Mouse (Mus musculus) naive thymus-derived CD4-positive, alpha-beta T cell, adult 2 months (primary cell): ENCODE results near the gene Saal1.
"Not testable (repeated sequence)": the region's sequence is repeated elsewhere in the genome, so short reads cannot be mapped to it uniquely, and the experiment has no call there.

Source experiments
- DNase-seq: peaks from one replicate; pipeline ENCODE4 v3.0.0-alpha.2; 2011; ENCODE audit warnings: low read depth

Gene Saal1

DNA sequence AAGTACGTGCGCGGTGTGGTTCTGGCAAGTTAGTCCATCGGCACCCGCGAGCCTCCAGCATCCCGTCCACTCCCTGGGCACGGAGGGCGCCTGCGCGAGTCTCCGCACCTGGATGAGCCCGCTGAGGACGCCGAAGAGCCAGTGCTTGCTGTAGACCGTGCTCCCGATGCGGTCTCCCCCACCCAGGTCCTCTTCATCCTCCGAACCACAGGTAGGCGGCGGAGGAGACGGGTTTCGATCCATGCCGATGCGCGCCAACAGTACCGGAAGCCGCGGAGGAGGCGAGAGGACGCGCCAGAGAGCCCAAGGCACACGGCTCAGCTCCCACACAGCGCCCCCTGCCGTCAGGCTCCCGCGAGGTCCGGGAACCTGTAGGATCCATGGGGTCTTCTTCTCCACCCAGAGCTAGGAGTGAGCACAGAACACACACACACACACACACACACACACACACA, at the start of gene Saal1:
Saal1 (minus strand) TSS at position 291 of the 455 bp plus-strand sequence.
- DNase-seq, result peak; percentile 95

- no peak for DNase-seq
Measured at GRCm38 (mm10) chr7:46751490-46751889, 41.0 kb upstream of the Saal1 start, which contains the start of gene Saa2. Gene Saa2, plus strand, starts transcription at chr7:46751790.

GRCm38 (mm10) chr7:46748459-46748858, 38.0 kb upstream of the Saal1 start:
- no peak for DNase-seq

DNA sequence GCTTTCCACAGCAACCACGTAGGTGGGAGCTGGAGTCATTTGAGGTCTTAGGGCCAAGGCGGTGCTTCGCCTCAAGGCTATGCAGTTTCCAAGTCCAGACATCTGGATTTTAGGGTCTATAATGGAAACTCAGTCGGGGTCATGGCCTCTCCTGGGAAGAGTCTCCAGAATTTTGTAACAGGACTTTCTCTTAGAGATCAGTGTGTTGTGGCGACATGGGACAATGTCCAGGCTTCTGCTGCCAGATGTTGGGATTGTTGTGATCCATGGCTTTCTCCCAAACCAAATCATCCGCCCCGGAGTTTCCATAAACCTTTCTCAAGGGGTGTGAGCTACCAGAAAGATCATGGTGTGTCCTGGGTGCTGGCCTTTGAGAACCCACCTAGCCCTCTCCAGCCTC, 35.9 kb upstream of the Saal1 start:
- DNase-seq, result no peak

GRCm38 (mm10) chr7:46745816-46746215, 35.3 kb upstream of the Saal1 start:
- DNase-seq, result no peak

DNA sequence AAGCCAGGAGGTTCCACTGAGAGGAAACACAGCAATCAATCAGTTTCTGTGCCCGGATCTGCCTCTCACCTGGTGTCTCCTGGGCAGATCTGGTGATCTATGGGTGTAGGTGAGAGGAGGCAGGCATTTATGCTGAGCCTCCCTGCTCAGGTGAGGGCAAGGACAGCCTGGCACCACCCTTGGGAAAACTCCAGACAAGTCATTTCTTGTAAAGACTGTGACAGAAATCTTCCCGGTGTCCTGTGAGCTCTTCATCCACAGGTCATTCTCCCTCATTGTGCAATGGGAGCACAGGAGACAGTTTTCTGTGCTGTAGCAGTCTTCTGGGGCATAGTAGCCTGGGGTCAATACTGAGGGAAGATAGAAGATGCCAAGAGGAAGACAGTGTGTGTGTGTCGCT, 32.4 kb upstream of the Saal1 start, which contains the start of gene Saa1:
Saa1 (minus strand) TSS at position 101 of the 400 bp plus-strand sequence.
- not testable (repeated sequence) for DNase-seq

DNA sequence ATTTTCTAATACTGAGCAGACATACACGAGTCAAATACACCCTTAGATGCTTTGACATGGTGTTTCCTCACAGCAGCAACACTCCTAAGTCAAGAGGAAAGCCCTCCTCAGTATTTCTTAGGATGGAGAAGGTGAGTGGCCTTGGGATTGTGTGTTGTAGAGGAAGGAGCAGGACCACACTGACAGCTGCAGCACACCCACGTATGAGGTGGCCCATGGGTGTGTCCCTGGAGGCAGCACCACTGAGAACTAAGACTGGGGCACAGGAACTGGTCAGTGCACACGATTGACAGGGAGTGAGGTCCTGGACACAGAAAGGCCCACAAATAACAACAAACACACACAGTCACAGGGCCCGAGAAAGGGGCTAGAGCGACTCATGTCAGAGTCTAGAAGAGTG, 29.6 kb upstream of the Saal1 start:
- not testable (repeated sequence) for DNase-seq

- DNase-seq, result no peak
Measured at GRCm38 (mm10) chr7:46738561-46739460, 28.3 kb upstream of the Saal1 start.

- DNase-seq, result no peak
Measured at GRCm38 (mm10) chr7:46734983-46735382, 24.5 kb upstream of the Saal1 start.

DNA sequence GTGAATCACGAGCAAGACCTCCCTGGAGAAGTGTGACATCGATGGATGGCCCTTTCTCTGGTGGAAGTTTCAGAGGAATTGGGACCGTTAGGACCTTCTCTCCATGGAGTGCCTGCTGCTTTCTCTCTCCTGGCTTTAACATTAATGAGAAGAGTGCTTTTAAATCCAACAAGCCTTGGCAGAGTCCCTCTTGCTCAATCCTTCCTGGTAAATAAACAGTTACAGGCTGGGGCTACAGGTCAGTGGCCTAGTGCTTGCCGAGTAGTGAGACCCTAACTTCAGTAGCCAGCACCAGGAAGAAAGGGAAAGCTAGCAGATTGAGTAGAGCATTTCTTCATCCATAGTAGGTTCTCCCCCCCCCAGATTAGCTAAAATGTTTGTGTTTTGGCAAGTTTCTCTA, 22.0 kb upstream of the Saal1 start, which contains the start of gene Saa4:
Saa4 (minus strand) TSS at position 146 of the 400 bp plus-strand sequence.
- DNase-seq, result no peak

GRCm38 (mm10) chr7:46727584-46727983, 17.1 kb upstream of the Saal1 start:
- DNase-seq, result no peak

DNA sequence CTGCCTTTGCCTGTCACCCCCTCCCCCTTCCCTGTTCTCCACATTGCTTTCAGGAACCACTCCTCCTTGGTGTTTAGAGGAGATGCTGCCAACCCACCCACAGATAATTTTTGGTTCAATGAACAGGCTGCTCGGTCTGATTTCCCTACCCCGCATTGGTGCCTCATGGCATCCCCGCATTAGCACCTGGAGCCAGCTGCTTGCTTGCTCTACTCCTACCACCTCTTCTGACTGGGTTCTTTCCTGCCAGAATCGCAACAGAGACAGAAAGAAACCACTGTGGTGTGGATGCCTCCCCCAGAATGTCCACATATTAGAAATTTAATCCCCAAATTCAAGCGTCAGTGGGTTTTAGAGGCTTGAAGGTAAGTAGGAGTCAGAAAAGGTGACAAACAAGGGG, 13.9 kb upstream of the Saal1 start:
- DNase-seq, result no peak

DNA sequence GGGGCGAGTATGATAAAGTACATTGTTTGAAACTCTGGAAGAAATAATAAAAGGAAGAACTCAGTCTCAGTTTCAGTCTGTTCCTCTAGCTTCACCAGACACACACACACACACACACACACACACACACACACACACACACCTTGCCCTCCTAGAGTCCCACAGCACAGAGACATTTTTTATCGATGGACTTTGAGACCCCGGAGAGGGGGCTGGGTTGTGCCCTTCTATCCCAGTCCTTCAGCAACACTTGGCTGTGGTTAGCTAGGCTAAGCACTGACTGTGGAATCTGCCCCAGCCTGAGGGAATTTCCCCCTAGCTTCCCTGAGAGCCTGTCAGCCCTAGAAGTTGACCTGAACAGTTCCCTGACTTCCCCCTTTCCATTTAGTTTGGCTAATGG, 13.4 kb upstream of the Saal1 start:
- DNase-seq, result no peak

DNA sequence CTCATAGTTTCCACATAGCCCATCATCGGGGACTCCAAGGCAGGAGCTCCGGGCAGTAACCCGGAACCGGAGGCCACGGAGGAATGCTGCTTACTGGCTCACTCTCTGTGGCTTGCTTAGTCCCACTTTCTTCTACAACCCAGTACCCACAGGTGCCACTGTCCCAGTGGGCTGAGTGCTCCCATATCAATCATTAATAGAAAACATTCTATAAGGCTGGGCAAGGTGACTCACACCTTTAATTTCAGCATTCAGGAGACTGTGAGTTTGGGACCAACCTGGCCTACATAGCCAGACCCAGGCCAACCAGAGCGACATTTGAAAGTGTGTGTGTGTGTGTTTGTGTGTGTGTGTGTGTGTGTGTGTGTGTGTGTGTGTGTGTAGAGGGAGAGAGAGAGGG, 12.9 kb upstream of the Saal1 start:
- no peak for DNase-seq

- DNase-seq, result no peak
Measured at GRCm38 (mm10) chr7:46720460-46720859, 10.0 kb upstream of the Saal1 start.

DNA sequence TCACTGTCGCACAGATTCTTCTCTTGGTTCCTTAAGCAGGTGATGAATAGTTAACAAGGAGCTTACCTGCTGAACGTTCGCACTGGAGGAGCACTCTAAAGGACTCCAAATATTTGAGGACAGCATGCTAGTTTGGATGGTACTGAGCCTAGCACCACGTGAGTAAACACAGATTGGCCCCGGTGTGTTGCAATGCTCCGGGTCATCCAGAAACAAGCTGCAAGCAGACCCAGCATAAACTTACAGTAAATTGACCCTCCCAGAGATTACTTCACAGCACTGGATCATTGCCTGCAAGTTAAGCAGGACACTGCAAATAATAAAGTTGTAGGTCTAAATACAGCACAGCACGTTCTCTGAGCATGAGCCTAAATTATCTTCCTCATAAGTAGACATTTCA, 9.0 kb upstream of the Saal1 start:
- DNase-seq, result no peak

DNA sequence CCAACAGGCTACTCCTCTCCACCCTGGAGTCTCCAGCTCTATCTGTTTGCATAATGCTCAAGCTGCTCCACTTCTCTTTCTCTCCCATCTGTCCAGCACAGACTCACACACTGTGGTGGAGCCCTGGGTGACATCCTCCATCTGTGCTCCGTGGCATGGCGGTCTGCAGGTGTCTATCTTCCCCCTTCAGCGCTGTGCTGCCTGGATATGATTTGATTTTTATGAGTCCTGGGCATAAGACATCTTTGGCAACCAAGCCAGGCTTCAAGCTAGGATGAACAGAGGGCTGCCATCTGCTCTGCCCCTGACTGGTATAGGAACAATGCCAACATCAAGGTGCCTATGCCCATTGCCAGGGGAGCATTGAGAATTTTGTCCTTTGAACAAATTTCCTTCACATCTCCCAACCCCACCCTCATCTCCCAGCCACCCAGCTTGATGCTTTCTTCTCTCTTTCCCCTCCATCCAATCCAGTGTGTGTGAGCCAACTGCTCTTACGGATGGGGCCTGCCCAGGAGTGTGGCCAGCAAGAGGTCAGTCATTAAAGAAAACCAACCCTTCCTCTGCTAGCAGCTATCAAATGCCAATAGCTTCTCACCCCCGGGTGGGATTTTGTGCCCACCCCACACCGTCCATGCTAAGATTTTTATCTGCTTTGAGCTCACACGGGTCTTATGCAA, 8.3 kb upstream of the Saal1 start:
- no peak for DNase-seq

- DNase-seq, result no peak
Measured at GRCm38 (mm10) chr7:46716897-46717296, 6.4 kb upstream of the Saal1 start.

- no peak for DNase-seq
Measured at GRCm38 (mm10) chr7:46715600-46715999, 5.1 kb upstream of the Saal1 start, which contains the start of gene Saa3. Gene Saa3, minus strand, starts transcription at chr7:46715700.

DNA sequence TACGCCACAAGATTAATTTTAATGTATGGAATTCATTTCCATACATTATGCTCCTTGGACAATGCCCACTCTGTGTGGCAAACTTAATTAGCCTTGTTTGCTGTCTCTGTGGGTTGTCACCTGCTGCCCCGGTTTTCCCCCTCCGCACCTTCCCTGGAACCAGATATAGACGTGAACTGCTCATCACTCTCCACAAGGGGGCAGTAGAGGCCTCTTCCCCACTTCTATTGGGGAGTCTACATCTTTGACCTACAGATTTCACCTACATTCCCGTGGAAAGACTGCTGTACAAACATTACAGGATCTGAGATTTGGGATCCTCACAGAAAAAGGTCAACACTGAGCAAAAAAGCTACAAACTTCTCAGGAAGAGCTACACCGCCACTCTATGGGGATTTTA, 4.0 kb upstream of the Saal1 start:
- DNase-seq, result peak; percentile 84

DNA sequence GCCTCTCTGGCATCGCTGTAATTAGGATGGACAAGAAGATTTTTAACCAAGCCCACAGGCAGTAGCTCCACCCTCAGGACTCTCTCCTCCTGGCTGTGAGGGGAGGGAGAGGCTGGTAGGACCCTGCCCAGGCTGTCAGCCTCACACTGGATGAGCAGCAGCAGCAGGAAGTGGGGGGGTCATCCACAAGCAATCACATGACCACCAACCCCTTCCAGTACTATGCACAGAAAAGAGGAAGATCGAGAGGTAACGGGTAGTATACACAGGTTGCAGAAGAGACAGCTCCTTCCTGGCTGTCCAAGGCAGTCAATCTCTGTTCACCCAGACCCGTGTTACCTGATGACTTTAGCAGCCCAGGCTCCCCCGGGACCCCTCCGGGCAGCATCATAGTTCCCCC, 1.8 kb upstream of the Saal1 start:
- peak; percentile 23 for DNase-seq

- DNase-seq, result no peak
Measured at GRCm38 (mm10) chr7:46700521-46701025, 9.9 kb downstream of the Saal1 start.

DNA sequence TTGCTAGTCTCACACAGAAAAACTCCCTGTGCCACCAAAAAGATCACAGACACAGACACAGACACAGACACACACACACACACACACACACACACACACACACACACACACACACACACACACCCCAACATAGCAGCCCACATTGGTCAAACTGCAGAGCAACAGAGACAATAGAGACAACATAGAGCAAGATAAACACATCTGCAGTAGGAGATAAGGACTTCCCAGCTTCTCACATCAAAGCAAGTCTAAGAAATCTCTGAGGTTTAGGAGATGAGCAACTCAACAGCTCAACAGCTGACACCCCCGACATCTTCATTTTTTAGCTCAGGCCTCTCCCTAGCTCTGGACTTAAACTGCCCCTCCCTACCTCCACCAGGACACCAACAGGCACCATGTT, 13.7 kb downstream of the Saal1 start:
- no peak for DNase-seq
